Mouse (Mus musculus): Measurements from ENCODE around the gene Gpbar1. TPM values are rescaled to one million over a fixed set of nuclear protein-coding genes. Genes with fewer than 3 reads are reported as not detected.

The Gpbar1 gene
- polyA plus RNA-seq, 1 experiment from 2014 or later: 0.36 TPM

Other genes with a start within 250 kb of the Gpbar1 start
- gene Tns1, start 154.1 kb upstream of the Gpbar1 start, polyA plus RNA-seq (2015; fragmentation: Nextera tagmentation; extraction: Ambion mirVana): 100 and 105 TPM in 2 replicates
- gene Rufy4, start 153.0 kb upstream of the Gpbar1 start, polyA plus RNA-seq (2015; fragmentation: Nextera tagmentation; extraction: Ambion mirVana): 0.20 and 0.48 TPM in 2 replicates
- gene Cxcr2, start 124.6 kb upstream of the Gpbar1 start, polyA plus RNA-seq (2015; fragmentation: Nextera tagmentation; extraction: Ambion mirVana): 0.09 TPM in 1 of 2 replicates, not detected in the other
- not detected in 2 replicates for gene Cxcr1, start 83.9 kb upstream of the Gpbar1 start, polyA plus RNA-seq (2015; fragmentation: Nextera tagmentation; extraction: Ambion mirVana)
- gene Arpc2, start 42.5 kb upstream of the Gpbar1 start, polyA plus RNA-seq (2015; fragmentation: Nextera tagmentation; extraction: Ambion mirVana): 400 and 438 TPM in 2 replicates
- gene Aamp, start 6.2 kb downstream of the Gpbar1 start, polyA plus RNA-seq (2015; fragmentation: Nextera tagmentation; extraction: Ambion mirVana): 164 and 188 TPM in 2 replicates
- gene Pnkd, start 6.4 kb downstream of the Gpbar1 start, polyA plus RNA-seq (2015; fragmentation: Nextera tagmentation; extraction: Ambion mirVana): 227 and 252 TPM in 2 replicates
- 42.0 and 42.7 TPM in 2 replicates for gene Tmbim1, start 27.1 kb downstream of the Gpbar1 start, polyA plus RNA-seq (2015; fragmentation: Nextera tagmentation; extraction: Ambion mirVana)
- 0.33 and 0.38 TPM in 2 replicates for gene Catip, start 83.6 kb downstream of the Gpbar1 start, polyA plus RNA-seq (2015; fragmentation: Nextera tagmentation; extraction: Ambion mirVana)
- gene Slc11a1, start 96.6 kb downstream of the Gpbar1 start, polyA plus RNA-seq (2015; fragmentation: Nextera tagmentation; extraction: Ambion mirVana): 2.8 and 3.1 TPM in 2 replicates
- 57.3 and 60.4 TPM in 2 replicates for gene Ctdsp1, start 113.0 kb downstream of the Gpbar1 start, polyA plus RNA-seq (2015; fragmentation: Nextera tagmentation; extraction: Ambion mirVana)
- 0.19 and 0.45 TPM in 2 replicates for gene Vil1, start 130.8 kb downstream of the Gpbar1 start, polyA plus RNA-seq (2015; fragmentation: Nextera tagmentation; extraction: Ambion mirVana)
- 31.7 and 33.6 TPM in 2 replicates for gene Cnot9, start 227.5 kb downstream of the Gpbar1 start, polyA plus RNA-seq (2015; fragmentation: Nextera tagmentation; extraction: Ambion mirVana)

All from heart, embryonic 13.5 days (tissue).